Mouse (Mus musculus) intestine, postnatal 0 days (tissue): ENCODE data around the gene Jund. TPM values are rescaled to one million over a fixed set of nuclear protein-coding genes. Genes with fewer than 3 reads are reported as not detected.
A peak's percentile ranks its signal among the peaks of the same experiment; 100 is the strongest.

ENCODE experiments used
- ATAC-seq: fragments of 200-750 bp; cut with Nextera tagmentation; 2 replicates; pipeline ENCODE4 v1.8.0; 2017; ENCODE audit warnings: mild to moderate bottlenecking, moderate TSS enrichment, moderate library complexity
- H3K27ac ChIP-seq: fragments of 300-500 bp; sonication (generic); 2 replicates; pipeline ENCODE4 v1.5.1; 2014; ENCODE audit warnings: mild to moderate bottlenecking, low read depth, low read length, moderate library complexity
- H3K27me3 ChIP-seq: fragments of 300-500 bp; sonication (generic); replicated peaks from 2 replicates; pipeline ENCODE4 v1.6.1; 2014; ENCODE audit warnings: low read length, mixed read lengths; ENCODE audit not compliant: control insufficient read depth, insufficient read depth
- H3K36me3 ChIP-seq: fragments of 300-500 bp; sonication (generic); 2 replicates; pipeline ENCODE4 v1.6.1; 2014; ENCODE audit warnings: mild to moderate bottlenecking, moderate library complexity; ENCODE audit not compliant: control insufficient read depth, insufficient read depth
- H3K4me1 ChIP-seq: fragments of 300-500 bp; sonication (generic); replicated peaks from 2 replicates; pipeline ENCODE4 v1.6.1; 2014; ENCODE audit warnings: antibody characterized with exemption, low read length, mixed read lengths; ENCODE audit not compliant: control insufficient read depth, insufficient read depth
- H3K4me2 ChIP-seq: fragments of 300-500 bp; sonication (generic); replicated peaks from 2 replicates; pipeline ENCODE4 v1.6.1; 2014; ENCODE audit warnings: low read depth, mild to moderate bottlenecking, moderate library complexity
- H3K4me3 ChIP-seq: fragments of 300-500 bp; sonication (generic); 2 replicates; pipeline ENCODE4 v1.5.1; 2014; ENCODE audit warnings: low read depth, low read length
- H3K9ac ChIP-seq: fragments of 300-500 bp; sonication (generic); 2 replicates; pipeline ENCODE4 v1.6.1; 2014; ENCODE audit warnings: mild to moderate bottlenecking, low read depth, low read length
- H3K9me3 ChIP-seq: fragments of 300-500 bp; sonication (generic); 2 replicates; pipeline ENCODE4 v1.6.1; 2016; ENCODE audit warnings: mixed run types; ENCODE audit not compliant: control insufficient read depth
- CTCF ChIP-seq: sonication (generic); IDR thresholded peaks from 2 replicates; pipeline ENCODE4 v1.5.1; 2016; ENCODE audit warnings: low read depth, mild to moderate bottlenecking, control low read depth, antibody characterized with exemption, moderate library complexity
- WGBS: fragments of 180-500 bp; shearing (Covaris S2); extraction: QIAGEN DNeasy Blood & Tissue Kit; methylation state at CpG from one replicate; pipeline ENCODE4 v1.1.7; 2014; 5-methylcytosine and 5-hydroxymethylcytosine counted together
- polyA plus RNA-seq: library from polyadenylated mRNA; unstranded; fragments of >200 nt; fragmentation: Nextera tagmentation; extraction: Ambion mirVana; gene quantifications from 2 replicates; pipeline ENCODE4 v1.2.1, GENCODE M21; 2015

The Jund gene
- polyA plus RNA-seq, 1 experiment from 2014 or later: 121 TPM

DNA sequence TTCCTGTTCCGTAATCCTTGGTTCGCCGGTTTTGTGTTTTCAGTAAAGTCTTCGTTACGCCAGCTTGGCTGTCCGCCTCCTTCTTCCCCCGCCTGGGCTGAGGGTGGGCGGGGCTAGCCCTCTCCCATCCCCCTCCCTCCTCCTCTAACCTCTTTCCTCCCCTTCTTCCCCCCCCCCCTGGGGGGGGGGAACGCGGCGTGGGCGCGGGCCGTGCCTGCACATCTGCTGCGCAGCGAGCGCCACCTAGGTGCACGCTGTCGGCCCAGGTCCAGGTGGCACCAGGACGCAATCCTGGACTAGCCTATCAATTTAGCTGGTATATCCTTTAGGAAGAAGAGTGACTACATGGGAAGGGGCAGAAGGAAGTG lies 1.8 kb downstream of the Jund start:
- H3K4me2 ChIP-seq: peak overlapping the region; percentile 61
- TF ChIP-seq CTCF: peak; percentile 94
- H3K36me3 ChIP-seq: peaks cover 6% of the 10 kb centered on the region
- under 1% methylated on average over 20 of the region's 20 CpGs for WGBS
- no peaks in the 10 kb centered on the region for H3K27me3 ChIP-seq
- peak; percentile 18 for ATAC-seq
- peak overlapping the region; percentile 97 for H3K27ac ChIP-seq
- no peaks in the 10 kb centered on the region for H3K9me3 ChIP-seq
- peak overlapping the region; percentile 63 for H3K4me3 ChIP-seq
- peaks cover 20% of the 10 kb centered on the region for H3K4me1 ChIP-seq
- peak overlapping the region; percentile 98 for H3K9ac ChIP-seq

DNA sequence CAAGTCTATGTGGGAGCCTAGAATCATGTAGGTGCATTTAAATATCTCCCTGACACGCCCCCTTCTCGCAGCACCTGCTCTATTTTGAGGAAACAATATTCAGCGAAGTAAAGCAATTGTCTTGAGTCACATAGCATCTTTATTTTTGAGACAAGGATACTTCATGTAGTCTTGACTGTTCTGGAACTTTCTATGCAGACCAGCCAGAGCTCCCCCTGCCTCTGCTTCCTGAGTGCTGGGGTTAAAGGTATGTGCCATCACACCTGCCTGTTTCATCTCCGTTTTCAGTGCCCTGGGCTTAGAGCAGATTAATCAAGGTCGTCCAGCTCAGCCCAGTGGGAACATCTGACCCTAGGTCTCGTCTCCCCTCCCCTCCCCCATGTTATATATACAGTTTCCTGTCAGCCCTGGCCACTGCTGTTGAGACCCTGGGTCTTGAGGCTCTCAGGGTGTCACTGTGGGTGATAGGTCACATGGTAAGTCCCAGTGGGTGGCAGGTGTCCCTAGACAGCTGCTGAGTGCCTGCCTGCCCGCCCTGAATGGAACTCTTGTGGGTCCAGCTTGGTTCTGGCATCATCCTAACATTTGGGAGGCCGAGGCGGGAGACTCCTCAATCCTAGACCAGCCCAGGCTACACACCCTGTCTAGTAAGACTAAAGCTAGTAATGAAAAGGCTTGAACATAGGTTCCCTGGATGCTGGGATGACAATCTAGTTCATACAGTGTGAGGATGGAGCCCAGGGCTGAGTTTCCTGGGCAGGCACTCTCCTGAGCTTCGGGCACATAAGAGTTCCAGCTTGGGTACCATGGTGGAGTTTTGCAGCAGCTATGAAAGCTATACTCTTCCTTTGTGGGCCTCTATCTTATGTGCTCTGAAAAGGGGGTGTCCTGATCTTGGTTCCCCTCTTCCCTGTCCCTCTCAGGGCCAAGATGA lies 2.6 kb downstream of the Jund start:
- H3K27me3 ChIP-seq: no peaks in the 10 kb centered on the region
- WGBS: 46% methylated on average over 10 of the region's 10 CpGs
- TF ChIP-seq CTCF: no peak
- peak overlapping the region; percentile 43 for H3K9ac ChIP-seq
- peak overlapping the region; percentile 61 for H3K4me2 ChIP-seq
- H3K36me3 ChIP-seq: peaks cover 6% of the 10 kb centered on the region
- H3K4me3 ChIP-seq: peak overlapping the region; percentile 63
- ATAC-seq: no peak
- no peaks in the 10 kb centered on the region for H3K9me3 ChIP-seq
- no peak overlapping the region; the same call in 1 of the 2 replicates for H3K27ac ChIP-seq
- peaks cover 15% of the 10 kb centered on the region for H3K4me1 ChIP-seq

DNA sequence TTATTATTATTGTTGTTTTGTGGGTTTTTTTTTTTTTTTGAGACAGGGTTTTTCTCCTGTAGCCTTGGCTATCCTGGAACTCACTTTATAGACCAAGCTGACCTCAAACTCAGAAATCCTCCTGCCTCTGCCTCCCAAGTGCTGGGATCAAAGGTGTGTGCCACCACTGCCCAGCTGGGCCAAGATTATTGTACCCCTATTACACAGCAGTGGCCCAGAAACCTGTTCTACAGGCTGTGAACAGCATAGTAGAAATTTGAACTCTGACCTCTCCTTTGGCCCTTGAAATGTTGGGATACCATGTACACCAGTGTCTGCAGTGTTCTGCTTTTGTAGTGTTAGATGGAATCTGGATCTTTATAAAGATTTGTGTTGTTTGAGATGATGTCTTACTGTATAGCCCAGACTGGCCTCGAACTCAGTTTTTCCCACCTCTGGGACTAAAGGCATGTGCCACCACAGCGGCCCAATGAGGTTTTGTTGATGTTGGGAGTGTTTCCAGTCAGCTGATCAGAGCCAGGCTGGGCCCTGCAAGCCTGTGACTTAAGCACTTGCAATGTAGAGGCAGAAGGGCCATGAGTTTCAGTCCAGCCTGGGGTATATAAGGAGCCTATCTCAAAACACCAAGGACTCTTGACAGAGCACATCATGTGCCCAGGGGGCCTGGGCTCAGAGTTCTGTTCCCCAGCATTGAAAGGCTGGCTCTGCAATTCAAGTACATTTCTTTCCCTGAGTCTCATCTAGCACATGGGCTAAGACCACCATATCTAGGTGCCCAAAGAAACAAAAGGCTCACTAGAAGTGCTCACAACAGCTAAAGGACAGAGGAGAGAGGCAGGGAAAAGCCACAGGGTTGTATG lies 3.5 kb downstream of the Jund start:
- no peaks in the 10 kb centered on the region for H3K9me3 ChIP-seq
- H3K27me3 ChIP-seq: no peaks in the 10 kb centered on the region
- H3K4me1 ChIP-seq: peaks cover 11% of the 10 kb centered on the region
- H3K27ac ChIP-seq: no peak overlapping the region
- no peak for TF ChIP-seq CTCF
- ATAC-seq: no peak
- H3K36me3 ChIP-seq: peaks cover 6% of the 10 kb centered on the region
- 67% methylated on average over 2 of the region's 2 CpGs for WGBS
- no peak overlapping the region for H3K4me3 ChIP-seq
- H3K9ac ChIP-seq: no peak overlapping the region
- peak overlapping the region; percentile 61; the same call in 1 of the 2 replicates for H3K4me2 ChIP-seq

DNA sequence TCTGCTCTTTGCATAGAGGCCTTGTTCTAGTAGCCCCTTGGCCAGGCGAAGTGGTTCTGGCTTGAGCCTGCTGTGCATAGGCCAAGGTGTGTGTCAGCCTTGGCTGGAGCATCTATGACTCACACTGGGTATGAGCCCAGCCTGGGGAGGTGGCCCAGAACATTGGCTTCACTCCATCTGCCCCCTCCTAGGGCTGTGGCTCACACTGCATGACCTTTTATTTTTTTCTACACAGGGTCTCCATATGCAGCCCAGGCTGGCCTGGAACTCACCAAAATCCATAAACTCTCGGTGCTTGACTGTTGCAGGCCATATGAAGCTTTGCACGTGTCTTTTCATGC lies 4.1 kb downstream of the Jund start:
- WGBS: 73% methylated on average over 3 of the region's 3 CpGs

DNA sequence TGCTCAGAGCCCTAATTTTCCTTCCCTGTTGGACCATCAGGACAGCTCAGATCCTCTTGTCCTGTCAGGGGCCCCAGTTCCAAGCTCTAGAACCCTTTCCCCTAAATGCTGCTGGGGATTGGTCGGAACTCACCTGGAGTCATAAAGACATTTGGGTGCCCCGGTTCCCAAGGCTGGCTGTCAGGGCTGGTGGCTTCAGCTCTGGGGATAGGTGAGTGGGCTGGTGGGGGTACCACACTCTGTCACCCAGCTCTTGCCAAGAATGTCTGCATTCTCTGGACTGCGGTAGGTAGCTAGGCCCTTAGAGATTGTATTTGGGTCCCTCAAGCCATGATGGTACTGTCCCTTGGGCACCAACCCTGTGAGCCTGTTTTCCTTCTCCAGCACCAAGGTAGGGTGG lies 4.5 kb downstream of the Jund start, which contains the start of gene Iqcn:
Gene Iqcn (plus strand): TSS at position 171 of the 400 bp plus-strand sequence.
- Histone ChIP-seq H3K27ac (no peak within 1 kb of the TSS), H3K9ac (no peak within 1 kb of the TSS), H3K4me1 (peaks cover 8% of the 10 kb centered on the region), H3K9me3 (no peaks in the 10 kb centered on the region), H3K4me2 (0 out of 2 replicates have a peak within 1 kb of the TSS, but pooled peaks have one; percentile 61), H3K27me3 (no peaks in the 10 kb centered on the region), H3K4me3 (no peak within 1 kb of the TSS), H3K36me3 (peaks cover 6% of the 10 kb centered on the region)
- no peak for ATAC-seq
- no peak for TF ChIP-seq CTCF
- 82% methylated on average over 3 of the region's 3 CpGs for WGBS

More for the DNA sequence above, 4.1 kb downstream of the Jund start:
- no peaks in the 10 kb centered on the region for H3K9me3 ChIP-seq
- TF ChIP-seq CTCF: no peak
- H3K4me1 ChIP-seq: peaks cover 8% of the 10 kb centered on the region
- no peak overlapping the region for H3K4me3 ChIP-seq
- H3K27ac ChIP-seq: no peak overlapping the region
- ATAC-seq: no peak
- H3K9ac ChIP-seq: no peak overlapping the region
- peaks cover 6% of the 10 kb centered on the region for H3K36me3 ChIP-seq
- H3K4me2 ChIP-seq: no peak overlapping the region
- no peaks in the 10 kb centered on the region for H3K27me3 ChIP-seq

DNA sequence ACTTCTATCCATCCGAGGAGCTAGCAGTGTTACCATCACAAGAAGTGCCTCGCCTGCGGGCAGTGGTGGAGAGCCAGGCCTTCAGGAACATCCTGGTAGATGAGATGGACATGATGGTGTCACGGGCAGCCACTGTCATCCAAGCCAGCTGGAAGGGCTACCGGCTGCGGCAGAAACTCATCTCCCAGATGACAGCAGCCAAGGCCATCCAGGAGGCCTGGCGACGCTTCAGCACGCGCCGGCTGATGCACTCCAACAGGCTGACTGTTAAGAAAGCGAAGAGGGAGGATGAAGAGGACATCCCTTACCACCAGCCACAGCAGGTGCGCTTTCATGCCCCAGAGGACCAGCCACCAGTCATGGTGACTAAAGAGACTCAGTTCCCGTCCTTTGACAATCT lies 9.5 kb downstream of the Jund start:
- Histone ChIP-seq H3K9me3 (no peaks in the 10 kb centered on the region), H3K27me3 (no peaks in the 10 kb centered on the region), H3K27ac (no peak overlapping the region), H3K36me3 (no peaks in the 10 kb centered on the region; the same call in none of the 2 replicates), H3K4me1 (no peaks in the 10 kb centered on the region), H3K9ac (no peak overlapping the region), H3K4me2 (no peak overlapping the region), H3K4me3 (no peak overlapping the region)
- TF ChIP-seq CTCF: no peak
- 88% methylated on average over 14 of the region's 14 CpGs for WGBS
- no peak for ATAC-seq
